Comparison of ENCODE assay signal across 16 mouse cellular contexts in genomic region chrX:121612061-121612460, GRCm38 (mm10).
"Had no signal": no experiment of that assay in that cellular context is flagged by ENCODE, and none has a peak within 500 bp of the region (broad histone marks: within the 10 kb centered on the region; RNA-seq: fewer than 3 reads in every experiment).

No protein-coding gene starts in this region.

- ATAC-seq: hindbrain, postnatal 0 days; intestine, embryonic 16.5 days; liver, embryonic 12.5 days had no signal

- DNase-seq: gastrocnemius, postnatal 14 days; gastrocnemius, postnatal 36 days; heart, adult 18-20 months; heart, postnatal 14 days; heart, postnatal 36 days; kidney, adult 11 months; kidney, adult 2 months; kidney, adult 9 months; kidney, postnatal 14 days; kidney, postnatal 36 days; layer of hippocampus, adult 9-11 months; layer of hippocampus, postnatal 36 days; left cerebral cortex, postnatal 4 days had no signal
